In the genomic region with DNA sequence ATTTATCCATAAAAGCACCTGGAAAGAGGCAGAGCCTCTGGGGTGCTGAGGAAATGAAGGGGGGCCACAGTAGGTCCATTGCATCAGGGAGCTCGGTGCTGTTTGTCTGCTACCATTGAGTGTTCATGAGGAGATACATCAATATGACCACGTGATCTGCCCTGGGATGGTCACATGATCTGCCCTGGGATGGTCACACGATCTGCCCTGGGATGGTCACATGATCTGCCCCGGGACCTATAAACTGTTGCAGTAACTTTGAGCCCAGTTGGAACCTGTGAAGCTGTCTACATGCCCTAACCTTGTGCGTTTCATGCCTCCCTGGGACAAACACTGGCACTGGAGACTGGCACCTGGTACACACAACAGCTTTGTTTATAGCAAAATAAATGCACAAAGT, we compare ENCODE assay signal across 21 mouse cellular contexts. TPM values are rescaled to one million over a fixed set of nuclear protein-coding genes. Genes with fewer than 3 reads are reported as not detected.
DNase-seq lines count a peak whose midpoint lies in the region; TF ChIP-seq lines count a peak whose summit lies in the region.
"Had no signal": no experiment of that assay in that cellular context is flagged by ENCODE, and none has a peak within 500 bp of the region (broad histone marks: within the 10 kb centered on the region; RNA-seq: fewer than 3 reads in every experiment).

No protein-coding gene starts in this region.

- H3K4me1 ChIP-seq in MEL (ENCODE audit: control insufficient read depth in 1 of 2, insufficient read depth in 2 of 2, low read length in 2 of 2) = no peaks in the 10 kb centered on the region
- H3K4me1 ChIP-seq: forebrain, embryonic 10.5 days had no signal

- H3K79me2 ChIP-seq in MEL (ENCODE audit: control insufficient read depth, insufficient read depth, low read length, poor library complexity) (no peaks in the 10 kb centered on the region), macrophage (ENCODE audit: inconsistent target) (peaks cover 41% of the 10 kb centered on the region)

- no peak overlapping the region for H3K9ac ChIP-seq in MEL (ENCODE audit: control insufficient read depth, low read depth, low read length, poor library complexity, severe bottlenecking)
- H3K9ac ChIP-seq: embryonic facial prominence, embryonic 15.5 days; heart, embryonic 13.5 days had no signal

- TF ChIP-seq EP300 in MEL (IDR thresholded peaks at IDR 0.05; ENCODE audit: low read depth in 1 of 2, low read length in 2 of 2) = no peak

- H3K27ac ChIP-seq in MEL (ENCODE audit: control insufficient read depth, low read depth, low read length) (no peak overlapping the region), macrophage (peak overlapping the region; percentile 91)
- H3K27ac ChIP-seq: embryonic facial prominence, embryonic 15.5 days; forebrain, embryonic 10.5 days; gastrocnemius, adult 2 months; heart, embryonic 13.5 days; hindbrain, postnatal 0 days had no signal

- H3K4me3 ChIP-seq in MEL (ENCODE audit: control insufficient read depth in 1 of 2, insufficient read depth in 1 of 2, low read depth in 2 of 2, low read length in 2 of 2) = no peak overlapping the region
- H3K4me3 ChIP-seq in macrophage (ENCODE audit: inconsistent target) = no peak overlapping the region
- H3K4me3 ChIP-seq: embryonic facial prominence, embryonic 15.5 days; erythroblast, embryonic 14.5 days; forebrain, embryonic 10.5 days; gastrocnemius, adult 2 months; heart, embryonic 13.5 days had no signal

- TF ChIP-seq CTCF in MEL (IDR thresholded peaks at IDR 0.05 in 2 of 3, conservative IDR thresholded peaks at IDR 0.05 in 1 of 3; ENCODE audit: control insufficient read depth in 1 of 3, insufficient read depth in 1 of 3, low read depth in 2 of 3, low read length in 3 of 3, poor library complexity in 1 of 3, severe bottlenecking in 1 of 3) = no peak

- no peaks in the 10 kb centered on the region for H3K9me3 ChIP-seq in MEL (replicated peaks; ENCODE audit: insufficient read depth, low read length)
- H3K9me3 ChIP-seq: embryonic facial prominence, embryonic 15.5 days; forebrain, embryonic 10.5 days; heart, embryonic 13.5 days had no signal

- 85% methylated on average over 5 of the region's 5 CpGs for WGBS in macrophage (ENCODE audit: missing documents)

- H3K27me3 ChIP-seq in MEL (ENCODE audit: control insufficient read depth in 1 of 2, insufficient read depth in 2 of 2, low read length in 2 of 2) = no peaks in the 10 kb centered on the region
- H3K27me3 ChIP-seq: embryonic facial prominence, embryonic 15.5 days had no signal

- H3K36me3 ChIP-seq in MEL (ENCODE audit: control insufficient read depth in 1 of 2, insufficient read depth in 2 of 2, low read length in 2 of 2) (no peaks in the 10 kb centered on the region), macrophage (ENCODE audit: inconsistent target) (no peaks in the 10 kb centered on the region)
- H3K36me3 ChIP-seq: embryonic facial prominence, embryonic 15.5 days; forebrain, embryonic 10.5 days; G1E; heart, embryonic 13.5 days had no signal

- no peak for TF ChIP-seq POLR2A in MEL (IDR thresholded peaks at IDR 0.05; ENCODE audit: control insufficient read depth in 1 of 2, insufficient read depth in 1 of 2, low read depth in 1 of 2, low read length in 2 of 2, poor library complexity in 1 of 2)

- no peak for TF ChIP-seq RAD21 in MEL (IDR thresholded peaks at IDR 0.05; ENCODE audit: low read depth, low read length)

- peak; percentile 15 for DNase-seq in adrenal gland, postnatal 10 days
- DNase-seq in adrenal gland, adult 2 months = no peak
- peak; percentile 26 for DNase-seq in lung, postnatal 36 days
- DNase-seq in lung, postnatal 10 days = no peak
- DNase-seq in MEL (ENCODE audit: low read depth, low spot score) = no peak
- no peak for DNase-seq in spleen, postnatal 4 days (ENCODE audit: low spot score in 2 of 2)
- no peak for DNase-seq in ovary, postnatal 14 days (ENCODE audit: low spot score)
- DNase-seq: adrenal gland, adult 8-10 months; cerebellum, adult 2 months; cerebellum, postnatal 10 days; embryo, embryonic 11 days; gastrocnemius, adult 2 months; gastrocnemius, postnatal 25 days; heart, postnatal 36 days had no signal

TF ChIP-seq in MEL, 35 proteins besides CTCF, POLR2A, EP300 and RAD21:
- TF ChIP-seq USF1 (IDR thresholded peaks at IDR 0.05; ENCODE audit: low read depth, low read length) (peak; percentile 81), ELF1 (IDR thresholded peaks at IDR 0.05; ENCODE audit: low read depth, low read length) (no peak), ZKSCAN1 (IDR thresholded peaks at IDR 0.05; ENCODE audit: low read depth, low read length) (no peak), ZMIZ1 (IDR thresholded peaks at IDR 0.05; ENCODE audit: low read depth, low read length) (no peak), USF2 (IDR thresholded peaks at IDR 0.05; ENCODE audit: borderline replicate concordance in 1 of 2, insufficient read depth in 1 of 2, low read depth in 1 of 2, low read length in 2 of 2) (peak in 1 of 2 experiments; percentile 63; a peak in 2 of 4 replicates), TBP (IDR thresholded peaks at IDR 0.05; ENCODE audit: low read depth, low read length) (no peak)

RNA-seq across cellular contexts. Expression of a gene that starts 8.1 kb away (rescaled TPM):
- 10 to 100 TPM; 22.4 to 25.2 TPM for total RNA-seq in adrenal gland, postnatal 10 days (2021)
- total RNA-seq in adrenal gland, adult 2 months (2021) = 1 to 10 TPM; 4.5 to 8.5 TPM
- 12.2 and 18.9 TPM in 2 replicates for polyA plus RNA-seq in adrenal gland, adult 2 months (2012; rRNA removed)
- total RNA-seq in MEL (2012; rRNA removed) = 0.13 and 0.42 TPM in 2 replicates
- polyA plus RNA-seq in MEL (2012; ENCODE audit: insufficient read depth in 1 of 2, insufficient read length in 2 of 2, low read depth in 1 of 2, low replicate concordance in 2 of 2, missing spikeins in 1 of 2) = under 1 TPM in 1 of 2 experiments, not detected in 1; 0.29 TPM
- 100 to 1,000 TPM in 17 of 26 experiments, 10 to 100 TPM in 9; 31.9 to 305 (median 136) TPM for total RNA-seq in macrophage (2018; cell fraction: chromatin; rRNA removed)
- total RNA-seq in macrophage (2018; cell fraction: cytosol; rRNA removed) = 10 to 100 TPM in 22 of 26 experiments, 1 to 10 TPM in 4; 5.7 to 59.9 (median 19.9) TPM
- total RNA-seq in macrophage (2018; cell fraction: nucleus; rRNA removed) = 100 to 1,000 TPM in 11 of 26 experiments, 10 to 100 TPM in 15; 19.3 to 220 (median 94.7) TPM
- 12.6 to 39.2 TPM (median 15.9 TPM) in 3 replicates for polyA plus RNA-seq in macrophage (2018)

RNA-seq across cellular contexts. Expression of a gene that starts 43.9 kb away (rescaled TPM):
- total RNA-seq in adrenal gland, postnatal 10 days (2021) = 100 to 1,000 TPM; 120 TPM
- total RNA-seq in adrenal gland, adult 2 months (2021) = 100 to 1,000 TPM in 1 of 2 experiments, 10 to 100 TPM in 1; 80.1 to 178 TPM
- polyA plus RNA-seq in adrenal gland, adult 2 months (2012; rRNA removed) = 57.1 and 58.9 TPM in 2 replicates
- total RNA-seq in MEL (2012; rRNA removed) = 3.6 and 4.2 TPM in 2 replicates
- polyA plus RNA-seq in MEL (2012; ENCODE audit: insufficient read depth in 1 of 2, insufficient read length in 2 of 2, low read depth in 1 of 2, low replicate concordance in 2 of 2, missing spikeins in 1 of 2) (10 to 100 TPM in 1 of 2 experiments, not detected in 1; 10.9 TPM), macrophage (2018) (296 to 414 TPM (median 359 TPM) in 3 replicates)
- total RNA-seq in macrophage (2018; cell fraction: chromatin; rRNA removed) = 10 to 100 TPM in 13 of 26 experiments, 1 to 10 TPM in 12, under 1 TPM in 1; 0.96 to 52.6 (median 9.9) TPM
- total RNA-seq in macrophage (2018; cell fraction: cytosol; rRNA removed) = 100 to 1,000 TPM in 13 of 26 experiments, 10 to 100 TPM in 13; 11.8 to 220 (median 99.5) TPM
- 100 to 1,000 TPM in 8 of 26 experiments, 10 to 100 TPM in 15, 1 to 10 TPM in 3; 8.1 to 185 (median 27.5) TPM for total RNA-seq in macrophage (2018; cell fraction: nucleus; rRNA removed)
- total RNA-seq: G1E had no signal
- polyA plus RNA-seq: erythroblast, embryonic 14.5 days; G1E had no signal

Comparison
In these comparisons a context has a peak if more than half of its experiments do, and no peak if none do; other contexts are left out.
1. DNase-seq: peak in adrenal gland, postnatal 10 days (single experiment) and lung, postnatal 36 days (single experiment); none in adrenal gland, adult 2 months (single experiment), lung, postnatal 10 days (single experiment), MEL (single experiment), spleen, postnatal 4 days (0 of 2) and ovary, postnatal 14 days (single experiment).
2. RNA of a gene that starts 43.9 kb away (total RNA-seq): 80.1 to 178 TPM in adrenal gland, adult 2 months and 120 TPM in adrenal gland, postnatal 10 days; 3.6 to 4.2 TPM in MEL; every median in the first group is over 10 times any median in the second.